Mouse (Mus musculus) colon, adult 2 months (tissue): Measurements from ENCODE around the gene Gzmf. TPM values are rescaled to one million over a fixed set of nuclear protein-coding genes. Genes with fewer than 3 reads are reported as not detected.

Experiments used
- polyA plus RNA-seq: library from polyadenylated mRNA; depleted of rRNA; stranded (reverse); fragments of >200 nt; gene quantifications from 2 replicates; pipeline ENCODE4 v1.2.3, GENCODE M21; 2012; rRNA removed

Gene Gzmf
- polyA plus RNA-seq = not detected in 2 replicates

GRCm38 (mm10) chr14:56211317-56211716 lies at the start of gene Gzmf:
Gzmf (minus strand) TSS chr14:56211417.

GRCm38 (mm10) chr14:56234556-56234955 lies 23.3 kb upstream of the Gzmf start, which contains the start of gene Gzmc:
Gzmc (minus strand) TSS chr14:56234656.

GRCm38 (mm10) chr14:56174499-56174898 lies 36.7 kb downstream of the Gzmf start, which contains the start of gene Gzmn:
Gzmn (minus strand) TSS chr14:56174599.

GRCm38 (mm10) chr14:56159479-56159878 lies 51.7 kb downstream of the Gzmf start, which contains the start of gene Gzmg:
Gzmg (minus strand) TSS chr14:56159579.

Other genes starting within 250 kb of the Gzmf start
- 0.27 and 1.2 TPM in 2 replicates for gene Mcpt1, start 193.4 kb downstream of the Gzmf start, polyA plus RNA-seq
- gene Mcpt9, start 180.9 kb downstream of the Gzmf start, polyA plus RNA-seq = not detected in 2 replicates
- gene Mcpt2, start 169.4 kb downstream of the Gzmf start, polyA plus RNA-seq = 0.29 TPM in 1 of 2 replicates, not detected in the other
- gene Mcpt4, start 149.1 kb downstream of the Gzmf start, polyA plus RNA-seq = 0.16 and 0.17 TPM in 2 replicates
- not detected in 2 replicates for gene Mcpt8, start 126.1 kb downstream of the Gzmf start, polyA plus RNA-seq
- not detected in 2 replicates for gene Ctsg, start 108.8 kb downstream of the Gzmf start, polyA plus RNA-seq
- not detected in 2 replicates for gene Gzme, start 90.8 kb downstream of the Gzmf start, polyA plus RNA-seq
- not detected in 2 replicates for gene Gzmd, start 78.8 kb downstream of the Gzmf start, polyA plus RNA-seq
- gene Gzmg, start 51.8 kb downstream of the Gzmf start, polyA plus RNA-seq = not detected in 2 replicates
- not detected in 2 replicates for gene Gzmn, start 36.8 kb downstream of the Gzmf start, polyA plus RNA-seq
- gene Gzmc, start 23.2 kb upstream of the Gzmf start, polyA plus RNA-seq = not detected in 2 replicates
- gene Gzmb, start 50.8 kb upstream of the Gzmf start, polyA plus RNA-seq = 0.47 and 1.1 TPM in 2 replicates
- 52.1 and 62.0 TPM in 2 replicates for gene Atp12a, start 153.7 kb upstream of the Gzmf start, polyA plus RNA-seq
- gene Rnf17, start 191.2 kb upstream of the Gzmf start, polyA plus RNA-seq = not detected in 2 replicates